Comparison of ENCODE assay signal across 8 mouse cellular contexts in the genomic region with DNA sequence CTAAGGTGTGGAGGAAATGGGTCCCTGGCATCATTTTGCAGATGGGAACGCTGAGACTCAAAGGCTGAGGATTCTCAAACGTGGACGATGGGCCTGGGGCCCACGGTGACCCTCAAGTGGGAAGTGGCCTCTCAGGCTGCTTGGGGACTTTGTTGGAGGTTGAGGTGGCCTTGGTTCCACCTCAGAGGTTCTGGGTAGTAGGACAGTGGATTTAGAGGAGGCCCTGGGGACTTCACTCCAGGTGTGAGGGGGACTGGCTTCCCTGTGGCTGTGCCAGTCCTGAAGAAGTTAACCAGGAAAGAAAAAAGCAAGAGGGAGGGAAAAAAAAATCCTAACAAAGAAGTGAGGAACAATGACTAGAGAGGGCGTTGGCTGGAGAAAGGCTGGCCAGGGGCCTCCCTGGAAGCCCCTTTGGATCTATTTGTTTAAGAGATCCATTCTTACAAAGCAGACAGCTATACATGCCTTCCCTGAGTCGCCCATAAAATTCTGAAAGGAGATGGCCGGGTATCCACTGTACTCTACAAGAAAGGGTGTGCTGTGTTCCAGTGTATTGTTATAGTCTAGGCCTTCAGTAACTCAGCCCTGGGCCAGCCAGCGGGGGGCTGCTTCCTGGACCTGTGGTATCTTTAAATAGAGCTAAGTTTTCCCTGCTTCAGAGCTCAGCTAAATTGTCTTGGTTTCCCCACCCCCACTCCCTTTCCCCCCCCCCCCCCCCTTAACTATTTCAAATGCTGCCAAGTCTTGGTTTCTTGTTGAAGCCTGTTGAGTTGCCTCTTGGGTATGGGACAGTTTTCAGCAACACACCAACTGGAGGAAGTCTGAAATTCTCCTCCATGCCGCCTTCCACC. TPM values are rescaled to one million over a fixed set of nuclear protein-coding genes. Genes with fewer than 3 reads are reported as not detected.
A peak's percentile ranks its signal among the peaks of the same experiment; 100 is the strongest.
DNase-seq lines count a peak whose midpoint lies in the region; ATAC-seq and TF ChIP-seq lines count a peak whose summit lies in the region.
"Had no signal": no experiment of that assay in that cellular context is flagged by ENCODE, and none has a peak within 500 bp of the region (broad histone marks: within the 10 kb centered on the region; RNA-seq: fewer than 3 reads in every experiment).

No protein-coding gene starts in this region.

- ATAC-seq in lung, embryonic 16.5 days (ENCODE audit: low read depth) = peak; percentile 41
- ATAC-seq in limb, embryonic 13.5 days (ENCODE audit: low FRiP score, low read depth) = no peak
- no peak for ATAC-seq in stomach, embryonic 15.5 days (ENCODE audit: insufficient read depth, low FRiP score, low read depth)

- peak overlapping the region; percentile 96 for H3K9ac ChIP-seq in lung, embryonic 16.5 days (ENCODE audit: low read length)
- peak overlapping the region; percentile 96 for H3K9ac ChIP-seq in limb, embryonic 13.5 days
- H3K9ac ChIP-seq in stomach, embryonic 15.5 days = peak overlapping the region; percentile 92

- peak overlapping the region; percentile 81 for H3K27ac ChIP-seq in lung, embryonic 16.5 days (ENCODE audit: low read length)
- H3K27ac ChIP-seq in embryonic fibroblast, embryonic 13.5 days (ENCODE audit: insufficient read depth, low read length) = peak overlapping the region; percentile 85
- peak overlapping the region; percentile 87 for H3K27ac ChIP-seq in limb, embryonic 13.5 days
- peak overlapping the region; percentile 86 for H3K27ac ChIP-seq in stomach, embryonic 15.5 days

- H3K4me2 ChIP-seq in lung, embryonic 16.5 days (ENCODE audit: low read depth, low read length) = peak overlapping the region; percentile 80
- H3K4me2 ChIP-seq in limb, embryonic 13.5 days (replicated peaks) = peak overlapping the region; percentile 95
- peak overlapping the region; percentile 89 for H3K4me2 ChIP-seq in stomach, embryonic 15.5 days

- peaks cover 15% of the 10 kb centered on the region for H3K4me1 ChIP-seq in lung, embryonic 16.5 days (replicated peaks; ENCODE audit: control insufficient read depth, insufficient read depth, low read length)
- peaks cover 14% of the 10 kb centered on the region for H3K4me1 ChIP-seq in embryonic fibroblast, embryonic 13.5 days (ENCODE audit: control insufficient read depth, insufficient read depth, low read length)
- peaks cover 37% of the 10 kb centered on the region for H3K4me1 ChIP-seq in limb, embryonic 13.5 days
- H3K4me1 ChIP-seq in stomach, embryonic 15.5 days = peaks cover 34% of the 10 kb centered on the region

- TF ChIP-seq POLR2A in embryonic fibroblast, embryonic 13.5 days (IDR thresholded peaks at IDR 0.05; ENCODE audit: low read depth, low read length) = peak; percentile 27; the same call in 1 of the 2 replicates

- TF ChIP-seq CTCF in embryonic fibroblast, embryonic 13.5 days (IDR thresholded peaks at IDR 0.05; ENCODE audit: borderline replicate concordance, insufficient read depth, low read length) = no peak

- H3K36me3 ChIP-seq in lung, embryonic 16.5 days (ENCODE audit: control insufficient read depth, insufficient read depth, low read length) = peaks cover 13% of the 10 kb centered on the region
- H3K36me3 ChIP-seq in limb, embryonic 13.5 days = peaks cover 34% of the 10 kb centered on the region
- H3K36me3 ChIP-seq in stomach, embryonic 15.5 days = peaks cover 16% of the 10 kb centered on the region

- no peaks in the 10 kb centered on the region for H3K9me3 ChIP-seq in lung, embryonic 16.5 days (ENCODE audit: control insufficient read depth, low read length)
- no peaks in the 10 kb centered on the region for H3K9me3 ChIP-seq in limb, embryonic 13.5 days
- H3K9me3 ChIP-seq in stomach, embryonic 15.5 days = no peaks in the 10 kb centered on the region

- 10% methylated on average over 9 of the region's 9 CpGs for WGBS in lung, embryonic 16.5 days
- WGBS in limb, embryonic 13.5 days = 15% methylated on average over 9 of the region's 9 CpGs
- WGBS in stomach, embryonic 15.5 days = 20% methylated on average over 9 of the region's 9 CpGs

- no peak for DNase-seq in lung, postnatal 10 days
- DNase-seq in layer of hippocampus, postnatal 36 days = no peak
- no peak for DNase-seq in layer of hippocampus, postnatal 14 days (ENCODE audit: low spot score in 2 of 2)

- H3K27me3 ChIP-seq in lung, embryonic 16.5 days (ENCODE audit: control insufficient read depth, insufficient read depth, low read depth, low read length) = no peaks in the 10 kb centered on the region
- H3K27me3 ChIP-seq in limb, embryonic 13.5 days = no peaks in the 10 kb centered on the region
- no peaks in the 10 kb centered on the region for H3K27me3 ChIP-seq in stomach, embryonic 15.5 days (replicated peaks)

- H3K4me3 ChIP-seq in lung, embryonic 16.5 days (ENCODE audit: low read length) = peak overlapping the region; percentile 89
- peak overlapping the region; percentile 98 for H3K4me3 ChIP-seq in embryonic fibroblast, embryonic 13.5 days (ENCODE audit: insufficient read depth, low read length)
- peak overlapping the region; percentile 87 for H3K4me3 ChIP-seq in limb, embryonic 13.5 days
- H3K4me3 ChIP-seq in stomach, embryonic 15.5 days (replicated peaks) = peak overlapping the region; percentile 84

RNA-seq across cellular contexts. Expression of gene Sh3pxd2b, which starts 1.0 kb away (rescaled TPM):
- polyA plus RNA-seq in lung, embryonic 16.5 days (2015; fragmentation: Nextera tagmentation; extraction: Ambion mirVana) = 23.4 and 23.6 TPM in 2 replicates
- polyA plus RNA-seq in embryonic fibroblast, embryonic 13.5 days (2011; ENCODE audit: insufficient read length, low read depth, missing spikeins) = 53.6 and 58.8 TPM in 2 replicates
- 25.9 and 31.3 TPM in 2 replicates for polyA plus RNA-seq in limb, embryonic 13.5 days (2015; fragmentation: Nextera tagmentation; extraction: Ambion mirVana)
- polyA plus RNA-seq in stomach, embryonic 15.5 days (2015; fragmentation: Nextera tagmentation; extraction: Ambion mirVana) = 18.6 and 20.3 TPM in 2 replicates
- 10 to 100 TPM; 10.5 to 12.6 TPM for total RNA-seq in layer of hippocampus, postnatal 36 days (2021)
- total RNA-seq in layer of hippocampus, postnatal 14 days (2021) = 10 to 100 TPM; 18.9 to 22.6 TPM

RNA-seq across cellular contexts. Expression of gene Hbq1a, which starts 48.8 kb away (rescaled TPM):
- 0.46 and 1.1 TPM in 2 replicates for polyA plus RNA-seq in lung, embryonic 16.5 days (2015; fragmentation: Nextera tagmentation; extraction: Ambion mirVana)
- polyA plus RNA-seq in embryonic fibroblast, embryonic 13.5 days (2011; ENCODE audit: insufficient read length, low read depth, missing spikeins) = not detected in 2 replicates
- 0.39 and 0.46 TPM in 2 replicates for polyA plus RNA-seq in limb, embryonic 13.5 days (2015; fragmentation: Nextera tagmentation; extraction: Ambion mirVana)
- polyA plus RNA-seq in stomach, embryonic 15.5 days (2015; fragmentation: Nextera tagmentation; extraction: Ambion mirVana) = 0.89 and 1.3 TPM in 2 replicates
- 1 to 10 TPM in 1 of 2 experiments, not detected in 1; 1.4 TPM for total RNA-seq in layer of hippocampus, postnatal 36 days (2021)
- total RNA-seq in layer of hippocampus, postnatal 14 days (2021) = under 1 TPM; 0.93 to 0.99 TPM
- total RNA-seq: common myeloid progenitor, adult 5-6 weeks had no signal

RNA-seq across cellular contexts. Expression of gene Hba-a2, which starts 52.4 kb away (rescaled TPM):
- 22,746 and 25,203 TPM in 2 replicates for polyA plus RNA-seq in lung, embryonic 16.5 days (2015; fragmentation: Nextera tagmentation; extraction: Ambion mirVana)
- not detected in 2 replicates for polyA plus RNA-seq in embryonic fibroblast, embryonic 13.5 days (2011; ENCODE audit: insufficient read length, low read depth, missing spikeins)
- polyA plus RNA-seq in limb, embryonic 13.5 days (2015; fragmentation: Nextera tagmentation; extraction: Ambion mirVana) = 10,014 and 10,405 TPM in 2 replicates
- 12,213 and 21,597 TPM in 2 replicates for polyA plus RNA-seq in stomach, embryonic 15.5 days (2015; fragmentation: Nextera tagmentation; extraction: Ambion mirVana)
- 100 to 1,000 TPM; 192 to 362 TPM for total RNA-seq in layer of hippocampus, postnatal 36 days (2021)
- total RNA-seq in layer of hippocampus, postnatal 14 days (2021) = 100 to 1,000 TPM; 397 to 459 TPM

Comparison
In these comparisons a context has a peak if more than half of its experiments do, and no peak if none do; other contexts are left out.
1. RNA of gene Hba-a2, which starts 52.4 kb away (polyA plus RNA-seq): 22,746 to 25,203 TPM in lung, embryonic 16.5 days, 12,213 to 21,597 TPM in stomach, embryonic 15.5 days and 10,014 to 10,405 TPM in limb, embryonic 13.5 days; not detected in embryonic fibroblast, embryonic 13.5 days; every median in the first group is over 1,000 times any median in the second.
2. Peak in every context shown above with its lines, with median percentiles within 50 percentile points of each other: H3K27ac ChIP-seq, H3K4me2 ChIP-seq, H3K4me3 ChIP-seq and H3K9ac ChIP-seq.